Mouse (Mus musculus): ENCODE measurements around the gene E330017A01Rik. TPM values are rescaled to one million over a fixed set of nuclear protein-coding genes. Genes with fewer than 3 reads are reported as not detected.

The E330017A01Rik gene
- polyA plus RNA-seq, 1 experiment from 2014 or later = not detected

GRCm38 (mm10) chr16:58622377-58622776 is 16.2 kb downstream of the E330017A01Rik start:
- Histone ChIP-seq H3K27ac (no peak overlapping the region), H3K4me2 (no peak overlapping the region), H3K9me3 (no peaks in the 10 kb centered on the region), H3K4me3 (no peak overlapping the region), H3K9ac (no peak overlapping the region), H3K36me3 (no peaks in the 10 kb centered on the region), H3K27me3 (no peaks in the 10 kb centered on the region), H3K4me1 (no peaks in the 10 kb centered on the region)
- WGBS = 68% methylated on average over 3 of the region's 3 CpGs
- ATAC-seq (ENCODE audit: borderline replicate concordance, extremely low read depth, low FRiP score, low TSS enrichment) = no peak

DNA sequence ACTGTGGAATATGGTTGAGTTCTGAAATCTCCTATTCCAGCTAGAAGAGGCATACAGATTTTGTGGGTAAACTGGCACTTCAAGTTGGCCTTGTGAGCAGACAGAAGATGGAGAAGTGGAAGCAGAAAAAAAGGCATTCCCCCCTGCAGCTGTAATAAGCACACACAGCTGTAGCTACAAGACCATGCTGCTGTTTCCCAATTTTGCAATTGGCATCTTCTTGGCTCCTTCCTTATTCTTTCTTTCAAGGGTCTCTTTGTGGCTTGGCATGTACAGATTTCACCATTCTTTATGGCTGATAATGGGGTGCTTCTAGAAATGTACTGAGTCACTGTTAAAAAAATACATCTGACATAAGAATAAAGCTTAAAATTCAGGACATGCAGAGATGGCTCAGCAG is 21.2 kb downstream of the E330017A01Rik start:
- Histone ChIP-seq H3K4me1 (no peaks in the 10 kb centered on the region), H3K9ac (no peak overlapping the region), H3K27me3 (no peaks in the 10 kb centered on the region), H3K4me3 (no peak overlapping the region), H3K36me3 (no peaks in the 10 kb centered on the region), H3K9me3 (no peaks in the 10 kb centered on the region), H3K27ac (no peak overlapping the region), H3K4me2 (no peak overlapping the region)
- ATAC-seq (ENCODE audit: borderline replicate concordance, extremely low read depth, low FRiP score, low TSS enrichment) = no peak

DNA sequence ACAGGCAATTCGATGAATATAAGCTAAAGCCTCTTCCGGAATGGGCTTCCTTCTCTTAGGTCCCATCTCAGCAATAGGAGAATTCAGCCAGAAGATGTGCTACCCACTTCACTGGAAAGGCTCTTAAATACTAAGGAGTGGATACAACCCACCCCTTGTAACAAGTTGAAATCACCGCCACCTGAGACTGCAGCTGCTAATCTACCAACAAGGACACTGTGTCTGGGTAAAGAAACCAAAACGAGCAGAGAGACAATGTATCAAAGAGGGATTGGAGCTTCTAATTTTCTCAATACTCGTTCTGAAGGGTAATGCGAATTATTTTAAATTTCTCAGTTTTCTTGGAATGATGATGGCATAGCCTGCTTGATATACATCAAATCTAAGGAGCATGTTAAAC is 21.7 kb downstream of the E330017A01Rik start, which contains the start of gene Gm813:
Gm813 (minus strand) TSS at position 101 of the 400 bp plus-strand sequence.
- Histone ChIP-seq H3K27ac (no peak within 1 kb of the TSS), H3K4me3 (no peak within 1 kb of the TSS), H3K36me3 (no peaks in the 10 kb centered on the region), H3K27me3 (no peaks in the 10 kb centered on the region), H3K4me1 (no peaks in the 10 kb centered on the region), H3K9me3 (no peaks in the 10 kb centered on the region), H3K9ac (no peak within 1 kb of the TSS), H3K4me2 (no peak within 1 kb of the TSS)
- WGBS = 85% methylated on average over 6 of the region's 6 CpGs
- ATAC-seq (ENCODE audit: borderline replicate concordance, extremely low read depth, low FRiP score, low TSS enrichment) = no peak

GRCm38 (mm10) chr16:58612969-58613368 is 25.6 kb downstream of the E330017A01Rik start:
- H3K27ac ChIP-seq = no peak overlapping the region
- H3K4me1 ChIP-seq = no peaks in the 10 kb centered on the region
- no peak overlapping the region for H3K4me3 ChIP-seq
- H3K36me3 ChIP-seq = no peaks in the 10 kb centered on the region
- 59% methylated on average over 3 of the region's 3 CpGs for WGBS
- no peak overlapping the region for H3K9ac ChIP-seq
- no peaks in the 10 kb centered on the region for H3K27me3 ChIP-seq
- H3K9me3 ChIP-seq = no peaks in the 10 kb centered on the region
- ATAC-seq (ENCODE audit: borderline replicate concordance, extremely low read depth, low FRiP score, low TSS enrichment) = no peak
- H3K4me2 ChIP-seq = no peak overlapping the region

GRCm38 (mm10) chr16:58607101-58607500 is 31.4 kb downstream of the E330017A01Rik start:
- no peak overlapping the region for H3K4me2 ChIP-seq
- H3K4me1 ChIP-seq = no peaks in the 10 kb centered on the region
- H3K4me3 ChIP-seq = no peak overlapping the region
- no peak overlapping the region for H3K27ac ChIP-seq
- WGBS = 45% methylated on average over 5 of the region's 5 CpGs
- no peaks in the 10 kb centered on the region for H3K9me3 ChIP-seq
- ATAC-seq (ENCODE audit: borderline replicate concordance, extremely low read depth, low FRiP score, low TSS enrichment) = no peak
- H3K36me3 ChIP-seq = no peaks in the 10 kb centered on the region
- no peak overlapping the region for H3K9ac ChIP-seq
- no peaks in the 10 kb centered on the region for H3K27me3 ChIP-seq

GRCm38 (mm10) chr16:58604680-58605079 is 33.9 kb downstream of the E330017A01Rik start:
- H3K4me3 ChIP-seq = no peak overlapping the region
- no peak for ATAC-seq (ENCODE audit: borderline replicate concordance, extremely low read depth, low FRiP score, low TSS enrichment)

GRCm38 (mm10) chr16:58603831-58604230 is 34.7 kb downstream of the E330017A01Rik start:
- Histone ChIP-seq H3K4me2 (no peak overlapping the region), H3K9ac (no peak overlapping the region), H3K27me3 (no peaks in the 10 kb centered on the region), H3K4me3 (no peak overlapping the region), H3K27ac (no peak overlapping the region), H3K36me3 (no peaks in the 10 kb centered on the region), H3K4me1 (no peaks in the 10 kb centered on the region), H3K9me3 (no peaks in the 10 kb centered on the region)
- WGBS = 72% methylated on average over 2 of the region's 2 CpGs
- ATAC-seq (ENCODE audit: borderline replicate concordance, extremely low read depth, low FRiP score, low TSS enrichment) = no peak

More at GRCm38 (mm10) chr16:58604680-58605079, 33.9 kb downstream of the E330017A01Rik start:
- H3K9me3 ChIP-seq = no peaks in the 10 kb centered on the region
- H3K9ac ChIP-seq = no peak overlapping the region
- no peak overlapping the region for H3K4me2 ChIP-seq
- no peaks in the 10 kb centered on the region for H3K4me1 ChIP-seq
- H3K27me3 ChIP-seq = no peaks in the 10 kb centered on the region
- H3K36me3 ChIP-seq = no peaks in the 10 kb centered on the region
- no peak overlapping the region for H3K27ac ChIP-seq

DNA sequence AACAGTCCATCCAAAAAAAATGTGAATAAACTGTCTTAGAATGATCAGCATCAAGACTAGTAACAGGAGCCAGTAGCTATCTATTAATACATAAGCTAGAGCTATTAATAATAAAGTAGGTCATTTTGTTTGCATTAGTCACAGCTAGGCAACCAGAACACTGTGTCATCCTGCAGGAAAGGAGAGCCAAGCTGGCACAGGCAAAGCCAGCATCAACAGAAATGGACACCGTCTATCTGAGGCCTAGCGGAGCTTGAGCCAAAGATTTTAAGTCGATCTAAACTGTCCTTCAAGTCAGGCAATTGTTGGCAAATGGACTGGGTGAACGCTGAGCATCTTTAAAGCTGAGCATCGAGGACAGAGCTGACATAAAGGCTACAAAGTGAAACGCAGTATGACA is 37.7 kb downstream of the E330017A01Rik start:
- 86% methylated on average over 6 of the region's 6 CpGs for WGBS
- Histone ChIP-seq H3K9me3 (no peaks in the 10 kb centered on the region), H3K4me2 (no peak overlapping the region), H3K27me3 (no peaks in the 10 kb centered on the region), H3K36me3 (no peaks in the 10 kb centered on the region), H3K4me3 (no peak overlapping the region), H3K9ac (no peak overlapping the region), H3K4me1 (no peaks in the 10 kb centered on the region), H3K27ac (no peak overlapping the region)
- no peak for ATAC-seq (ENCODE audit: borderline replicate concordance, extremely low read depth, low FRiP score, low TSS enrichment)

DNA sequence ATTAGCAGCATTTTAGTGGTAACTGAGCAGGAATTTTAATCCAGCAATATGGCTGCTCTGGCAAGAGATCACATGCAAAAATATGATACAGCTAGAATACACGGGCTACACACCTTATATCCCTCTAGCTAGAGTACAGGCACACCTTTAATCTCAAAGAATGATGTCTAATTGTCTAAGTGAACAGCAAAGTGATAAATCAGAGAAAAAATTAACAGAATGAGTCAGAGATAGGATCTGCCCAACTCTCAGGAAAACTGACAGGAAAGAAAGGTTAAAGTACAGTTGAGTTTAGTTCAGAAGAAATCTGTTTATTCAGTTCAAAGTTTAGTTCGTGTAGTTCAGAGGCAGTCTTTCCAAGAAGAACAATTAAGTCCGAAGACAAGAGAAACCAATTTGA is 47.2 kb downstream of the E330017A01Rik start:
- no peak for ATAC-seq (ENCODE audit: borderline replicate concordance, extremely low read depth, low FRiP score, low TSS enrichment)
- Histone ChIP-seq H3K4me1 (no peaks in the 10 kb centered on the region), H3K27ac (no peak overlapping the region), H3K9me3 (no peaks in the 10 kb centered on the region), H3K4me2 (no peak overlapping the region), H3K36me3 (no peaks in the 10 kb centered on the region), H3K27me3 (no peaks in the 10 kb centered on the region), H3K4me3 (no peak overlapping the region), H3K9ac (no peak overlapping the region)
- 70% methylated on average over 3 of the region's 3 CpGs for WGBS

DNA sequence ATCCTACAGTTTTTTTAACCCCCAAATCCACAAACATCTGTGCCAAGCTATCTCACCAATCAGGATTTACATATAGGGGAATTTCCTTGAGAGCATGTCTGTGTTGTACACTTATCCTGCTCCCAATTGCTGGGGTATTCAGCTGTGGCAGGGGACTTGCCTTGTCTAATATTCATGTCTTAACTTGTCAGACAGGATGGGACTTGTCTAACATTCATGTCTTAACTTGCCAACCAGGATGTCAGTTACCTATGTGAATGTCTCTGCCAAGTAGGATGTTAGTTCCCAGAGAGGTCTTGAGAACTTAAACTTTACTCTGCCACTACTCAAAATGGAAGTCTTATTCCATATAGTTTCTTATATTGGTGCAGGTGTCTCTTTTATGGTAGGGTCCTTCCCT is 49.1 kb downstream of the E330017A01Rik start:
- Histone ChIP-seq H3K4me3 (no peak overlapping the region), H3K9me3 (no peaks in the 10 kb centered on the region), H3K4me2 (no peak overlapping the region), H3K27ac (no peak overlapping the region), H3K27me3 (no peaks in the 10 kb centered on the region), H3K36me3 (no peaks in the 10 kb centered on the region), H3K4me1 (no peaks in the 10 kb centered on the region), H3K9ac (no peak overlapping the region)
- ATAC-seq (ENCODE audit: borderline replicate concordance, extremely low read depth, low FRiP score, low TSS enrichment) = no peak

Other genes starting within 250 kb of the E330017A01Rik start
- 7.4 and 9.7 TPM in 2 replicates for gene Dcbld2, start 230.3 kb downstream of the E330017A01Rik start, polyA plus RNA-seq (2015; fragmentation: Nextera tagmentation; extraction: Ambion mirVana)
- gene St3gal6, start 114.5 kb downstream of the E330017A01Rik start, polyA plus RNA-seq (2015; fragmentation: Nextera tagmentation; extraction: Ambion mirVana) = 27.3 and 29.7 TPM in 2 replicates
- not detected in 2 replicates for gene Gm813, start 21.8 kb downstream of the E330017A01Rik start, polyA plus RNA-seq (2015; fragmentation: Nextera tagmentation; extraction: Ambion mirVana)
- gene Cpox, start 31.6 kb upstream of the E330017A01Rik start, polyA plus RNA-seq (2015; fragmentation: Nextera tagmentation; extraction: Ambion mirVana) = 24.9 and 26.8 TPM in 2 replicates
- 0.24 TPM in 1 of 2 replicates, not detected in the other for gene Gpr15, start 80.3 kb upstream of the E330017A01Rik start, polyA plus RNA-seq (2015; fragmentation: Nextera tagmentation; extraction: Ambion mirVana)
- gene Cldnd1, start 89.2 kb upstream of the E330017A01Rik start, polyA plus RNA-seq (2015; fragmentation: Nextera tagmentation; extraction: Ambion mirVana) = 110 and 111 TPM in 2 replicates
- not detected in 2 replicates for gene Olfr172, start 124.4 kb upstream of the E330017A01Rik start, polyA plus RNA-seq (2015; fragmentation: Nextera tagmentation; extraction: Ambion mirVana)
- gene Olfr173, start 161.5 kb upstream of the E330017A01Rik start, polyA plus RNA-seq (2015; fragmentation: Nextera tagmentation; extraction: Ambion mirVana) = not detected in 2 replicates
- gene Olfr175-ps1, start 188.0 kb upstream of the E330017A01Rik start, polyA plus RNA-seq (2015; fragmentation: Nextera tagmentation; extraction: Ambion mirVana) = not detected in 2 replicates
- gene Olfr177, start 236.0 kb upstream of the E330017A01Rik start, polyA plus RNA-seq (2015; fragmentation: Nextera tagmentation; extraction: Ambion mirVana) = not detected in 2 replicates

All from lung, embryonic 15.5 days (tissue).